Mouse (Mus musculus): ENCODE results near the gene Slc25a11. TPM values are rescaled to one million over a fixed set of nuclear protein-coding genes. Genes with fewer than 3 reads are reported as not detected.

Slc25a11 gene
- polyA plus RNA-seq, 1 experiment from 2014 or later, result 144 TPM

DNA sequence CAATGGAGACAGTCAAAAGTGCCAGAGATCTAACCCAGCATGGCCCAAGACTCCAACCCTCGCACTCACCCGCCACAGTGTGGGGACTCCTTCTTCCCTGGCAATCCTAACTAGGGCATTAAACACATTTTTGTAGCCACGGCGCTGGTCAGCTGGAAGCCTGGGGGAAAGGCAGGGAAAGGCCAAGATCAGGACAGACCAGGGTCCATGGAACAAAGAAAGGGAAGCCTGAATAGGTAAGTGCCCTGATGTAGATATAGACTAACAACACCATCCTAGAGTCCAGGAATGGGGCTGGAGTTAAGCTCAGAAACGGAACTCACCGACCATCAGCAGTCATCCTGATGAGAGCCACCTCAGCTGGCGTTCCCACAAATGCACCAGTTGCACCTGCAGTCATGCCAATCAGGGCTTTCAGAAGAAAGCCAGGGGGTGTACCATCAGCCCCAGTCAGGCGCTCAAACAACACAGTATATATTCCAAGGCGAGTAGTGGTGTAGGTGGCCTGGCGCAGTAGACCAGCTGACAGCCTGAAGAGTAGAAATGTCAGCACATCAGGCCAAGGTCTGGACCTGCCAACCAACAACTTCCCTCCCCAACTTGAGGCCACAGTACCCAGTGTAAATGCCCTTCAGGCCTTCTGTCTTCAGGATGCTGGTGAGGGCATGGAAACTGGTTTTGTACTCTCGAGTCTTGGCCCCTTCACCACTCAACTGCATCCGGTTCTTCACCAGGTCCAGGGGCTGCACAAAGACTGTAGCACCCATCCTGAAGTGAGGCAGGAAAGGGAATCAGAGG is 1.6 kb downstream of the Slc25a11 start:
- H3K4me3 ChIP-seq (ENCODE audit: low read depth, low read length), result peak overlapping the region; percentile 61
- H3K27ac ChIP-seq (replicated peaks; ENCODE audit: low read depth, low read length), result no peak overlapping the region
- DNase-seq (ENCODE audit: low spot score), result no peak
- peaks cover 2% of the 10 kb centered on the region; the same call in 1 of the 2 replicates for H3K4me1 ChIP-seq (ENCODE audit: control insufficient read depth, insufficient read depth, low read length)
- WGBS, result 87% methylated on average over 12 of the region's 12 CpGs
- peaks cover 8% of the 10 kb centered on the region for H3K36me3 ChIP-seq (replicated peaks; ENCODE audit: control insufficient read depth, insufficient read depth, low read depth, low read length)
- ATAC-seq (replicated peaks; ENCODE audit: insufficient number of reproducible peaks, low FRiP score, low TSS enrichment, low read depth), result no peak
- peak overlapping the region; percentile 70 for H3K9ac ChIP-seq (replicated peaks; ENCODE audit: low read length)
- H3K4me2 ChIP-seq (ENCODE audit: low read depth, low read length), result peak overlapping the region; percentile 66
- H3K9me3 ChIP-seq (replicated peaks; ENCODE audit: control insufficient read depth, low read length), result no peaks in the 10 kb centered on the region
- no peaks in the 10 kb centered on the region for H3K27me3 ChIP-seq (ENCODE audit: control insufficient read depth, insufficient read depth, low read length)

DNA sequence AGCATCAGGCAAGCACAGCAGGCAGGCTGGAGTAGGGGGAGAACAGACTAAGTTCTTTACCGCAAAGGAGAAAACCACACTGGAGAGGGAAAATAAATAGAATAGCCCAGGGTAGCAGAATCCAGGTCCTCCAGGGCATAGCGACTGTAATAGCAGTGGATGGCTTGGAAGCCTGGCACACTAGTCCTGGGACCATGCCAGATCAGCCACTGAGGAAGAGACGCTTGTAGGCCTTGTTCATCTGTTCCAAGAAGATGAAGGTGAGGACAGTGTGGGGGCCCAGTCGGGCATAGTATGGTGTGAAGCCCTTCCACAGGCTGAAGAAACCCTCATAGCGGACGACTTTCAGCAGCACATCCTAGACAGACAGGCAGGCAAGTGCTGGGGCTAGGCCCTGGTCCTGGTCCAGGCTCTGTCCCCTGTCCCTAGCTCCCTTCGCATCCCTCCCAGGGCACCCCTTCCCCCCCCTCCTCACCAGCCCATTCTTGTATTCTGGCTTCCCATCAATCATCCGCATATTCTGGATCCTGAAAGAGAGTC is 2.6 kb downstream of the Slc25a11 start:
- H3K9me3 ChIP-seq (replicated peaks; ENCODE audit: control insufficient read depth, low read length), result no peaks in the 10 kb centered on the region
- DNase-seq (ENCODE audit: low spot score) (no peak), ATAC-seq (replicated peaks; ENCODE audit: insufficient number of reproducible peaks, low FRiP score, low TSS enrichment, low read depth) (no peak)
- no peak overlapping the region for H3K4me3 ChIP-seq (ENCODE audit: low read depth, low read length)
- 96% methylated on average over 8 of the region's 8 CpGs for WGBS
- H3K36me3 ChIP-seq (replicated peaks; ENCODE audit: control insufficient read depth, insufficient read depth, low read depth, low read length), result peaks cover 2% of the 10 kb centered on the region
- H3K27me3 ChIP-seq (ENCODE audit: control insufficient read depth, insufficient read depth, low read length), result no peaks in the 10 kb centered on the region
- H3K9ac ChIP-seq (replicated peaks; ENCODE audit: low read length), result no peak overlapping the region
- H3K4me1 ChIP-seq (ENCODE audit: control insufficient read depth, insufficient read depth, low read length), result peaks cover 2% of the 10 kb centered on the region; the same call in 1 of the 2 replicates
- no peak overlapping the region for H3K27ac ChIP-seq (replicated peaks; ENCODE audit: low read depth, low read length)
- no peak overlapping the region for H3K4me2 ChIP-seq (ENCODE audit: low read depth, low read length)

DNA sequence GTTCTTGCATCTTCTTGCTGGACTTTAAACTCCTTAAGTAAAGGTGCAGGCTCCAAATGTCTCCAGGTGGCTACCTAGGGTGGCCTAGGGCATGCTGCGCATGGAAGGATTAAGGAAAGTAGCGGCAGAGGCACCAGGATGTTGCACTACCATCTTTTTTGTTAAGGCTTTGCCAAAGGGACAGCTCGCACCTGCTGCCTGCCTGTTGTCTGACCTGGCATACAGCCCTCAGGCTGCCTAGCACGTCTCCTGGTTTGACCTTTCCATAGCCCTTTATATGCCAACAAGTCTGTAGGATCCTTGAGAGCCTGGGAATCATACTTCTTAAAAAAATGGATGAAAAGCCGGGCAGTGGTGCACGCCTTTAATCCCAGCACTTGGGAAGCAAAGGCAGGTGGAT is 4.2 kb downstream of the Slc25a11 start:
- Histone ChIP-seq H3K4me3 (ENCODE audit: low read depth, low read length) (no peak overlapping the region), H3K4me2 (ENCODE audit: low read depth, low read length) (no peak overlapping the region), H3K27ac (replicated peaks; ENCODE audit: low read depth, low read length) (no peak overlapping the region), H3K4me1 (ENCODE audit: control insufficient read depth, insufficient read depth, low read length) (peaks cover 2% of the 10 kb centered on the region; the same call in 1 of the 2 replicates), H3K36me3 (replicated peaks; ENCODE audit: control insufficient read depth, insufficient read depth, low read depth, low read length) (no peaks in the 10 kb centered on the region; the same call in none of the 2 replicates), H3K27me3 (ENCODE audit: control insufficient read depth, insufficient read depth, low read length) (no peaks in the 10 kb centered on the region), H3K9me3 (replicated peaks; ENCODE audit: control insufficient read depth, low read length) (no peaks in the 10 kb centered on the region), H3K9ac (replicated peaks; ENCODE audit: low read length) (no peak overlapping the region)
- no peak for ATAC-seq (replicated peaks; ENCODE audit: insufficient number of reproducible peaks, low FRiP score, low TSS enrichment, low read depth)
- no peak for DNase-seq (ENCODE audit: low spot score)
- WGBS, result 95% methylated on average over 6 of the region's 6 CpGs

DNA sequence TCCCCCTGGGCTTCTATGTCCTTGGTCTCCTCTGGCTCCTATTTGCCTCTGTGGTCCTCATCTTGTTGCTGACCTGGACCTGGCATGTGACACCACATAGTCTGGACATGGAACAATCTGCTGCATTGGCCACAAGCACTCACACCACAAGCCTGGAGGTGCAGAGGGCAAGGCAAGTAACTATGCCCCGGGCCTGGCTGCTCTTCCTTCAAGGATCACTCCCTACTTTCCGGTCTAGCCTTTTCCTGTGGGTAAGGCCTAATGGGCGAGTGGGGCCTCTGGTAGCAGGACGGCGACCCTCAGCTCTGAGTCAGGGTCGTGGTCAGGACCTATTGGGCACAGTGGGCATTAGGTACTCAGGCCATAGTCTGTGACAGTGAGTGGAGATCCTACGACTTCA is 6.0 kb downstream of the Slc25a11 start:
- DNase-seq (ENCODE audit: low spot score) (no peak), ATAC-seq (replicated peaks; ENCODE audit: insufficient number of reproducible peaks, low FRiP score, low TSS enrichment, low read depth) (no peak)
- H3K9me3 ChIP-seq (replicated peaks; ENCODE audit: control insufficient read depth, low read length), result no peaks in the 10 kb centered on the region
- no peaks in the 10 kb centered on the region; the same call in 1 of the 2 replicates for H3K4me1 ChIP-seq (ENCODE audit: control insufficient read depth, insufficient read depth, low read length)
- H3K4me2 ChIP-seq (ENCODE audit: low read depth, low read length), result no peak overlapping the region
- H3K27me3 ChIP-seq (ENCODE audit: control insufficient read depth, insufficient read depth, low read length), result no peaks in the 10 kb centered on the region
- no peak overlapping the region for H3K9ac ChIP-seq (replicated peaks; ENCODE audit: low read length)
- no peak overlapping the region for H3K27ac ChIP-seq (replicated peaks; ENCODE audit: low read depth, low read length)
- no peak overlapping the region for H3K4me3 ChIP-seq (ENCODE audit: low read depth, low read length)
- WGBS, result 79% methylated on average over 7 of the region's 7 CpGs
- no peaks in the 10 kb centered on the region; the same call in none of the 2 replicates for H3K36me3 ChIP-seq (replicated peaks; ENCODE audit: control insufficient read depth, insufficient read depth, low read depth, low read length)

DNA sequence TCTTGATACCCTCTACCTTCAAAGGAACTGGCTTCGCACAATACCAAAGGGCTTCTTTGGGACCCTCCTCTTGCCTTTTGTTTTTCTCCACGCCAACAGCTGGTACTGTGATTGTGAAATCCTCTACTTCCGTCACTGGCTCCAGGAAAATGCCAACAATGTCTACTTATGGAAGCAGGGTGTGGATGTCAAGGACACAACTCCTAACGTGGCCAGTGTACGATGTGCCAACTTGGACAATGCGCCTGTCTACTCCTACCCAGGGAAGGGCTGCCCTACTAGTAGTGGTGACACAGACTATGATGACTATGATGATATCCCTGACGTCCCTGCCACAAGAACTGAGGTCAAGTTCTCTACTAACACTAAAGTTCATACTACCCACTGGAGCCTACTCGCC is 7.3 kb downstream of the Slc25a11 start:
- no peak for ATAC-seq (replicated peaks; ENCODE audit: insufficient number of reproducible peaks, low FRiP score, low TSS enrichment, low read depth)
- WGBS, result 87% methylated on average over 8 of the region's 8 CpGs
- no peak overlapping the region for H3K9ac ChIP-seq (replicated peaks; ENCODE audit: low read length)
- DNase-seq (ENCODE audit: low spot score), result no peak
- no peaks in the 10 kb centered on the region for H3K27me3 ChIP-seq (ENCODE audit: control insufficient read depth, insufficient read depth, low read length)
- no peak overlapping the region for H3K27ac ChIP-seq (replicated peaks; ENCODE audit: low read depth, low read length)
- H3K4me2 ChIP-seq (ENCODE audit: low read depth, low read length), result no peak overlapping the region
- H3K36me3 ChIP-seq (replicated peaks; ENCODE audit: control insufficient read depth, insufficient read depth, low read depth, low read length), result no peaks in the 10 kb centered on the region; the same call in none of the 2 replicates
- no peak overlapping the region for H3K4me3 ChIP-seq (ENCODE audit: low read depth, low read length)
- no peaks in the 10 kb centered on the region for H3K9me3 ChIP-seq (replicated peaks; ENCODE audit: control insufficient read depth, low read length)
- no peaks in the 10 kb centered on the region for H3K4me1 ChIP-seq (ENCODE audit: control insufficient read depth, insufficient read depth, low read length)

DNA sequence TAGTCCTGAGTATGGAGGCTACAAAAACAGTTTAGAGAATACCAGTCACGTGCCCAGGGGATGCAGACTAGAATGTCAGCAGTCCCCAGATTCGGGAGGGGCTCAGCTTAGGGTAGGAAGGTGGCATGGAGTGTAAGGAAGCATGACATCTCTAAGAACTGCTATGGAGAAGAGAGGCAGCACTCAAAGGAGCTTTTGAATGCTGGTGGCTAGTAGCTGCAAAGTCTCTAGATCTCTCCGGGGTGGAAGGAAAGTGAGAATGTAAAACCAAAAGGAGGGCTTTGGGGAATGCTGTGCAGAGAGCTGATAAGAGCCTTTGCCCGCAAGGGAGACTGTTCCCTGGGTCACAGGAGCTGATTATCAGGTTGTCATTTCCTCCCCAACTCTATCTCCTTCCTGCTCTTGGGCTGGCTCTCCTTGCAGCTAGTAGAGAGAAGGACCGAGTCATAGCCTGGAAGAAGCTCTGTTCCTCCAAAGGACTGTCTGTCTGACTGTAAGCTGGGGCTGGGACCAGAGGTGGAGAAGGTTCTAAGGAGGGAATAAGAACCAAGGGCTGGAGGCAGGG is 8.5 kb downstream of the Slc25a11 start, which contains the start of gene Gp1ba:
Gene Gp1ba, plus strand, starts transcription at position 409 of the 565 bp plus-strand sequence.
- H3K4me1 ChIP-seq (ENCODE audit: control insufficient read depth, insufficient read depth, low read length), result no peaks in the 10 kb centered on the region
- no peaks in the 10 kb centered on the region for H3K36me3 ChIP-seq (replicated peaks; ENCODE audit: control insufficient read depth, insufficient read depth, low read depth, low read length)
- H3K9me3 ChIP-seq (replicated peaks; ENCODE audit: control insufficient read depth, low read length), result no peaks in the 10 kb centered on the region
- no peak within 1 kb of the TSS for H3K27ac ChIP-seq (replicated peaks; ENCODE audit: low read depth, low read length)
- 55% methylated on average over 5 of the region's 5 CpGs for WGBS
- no peak within 1 kb of the TSS for H3K4me3 ChIP-seq (ENCODE audit: low read depth, low read length)
- DNase-seq (ENCODE audit: low spot score) (no peak), ATAC-seq (replicated peaks; ENCODE audit: insufficient number of reproducible peaks, low FRiP score, low TSS enrichment, low read depth) (no peak)
- no peaks in the 10 kb centered on the region for H3K27me3 ChIP-seq (ENCODE audit: control insufficient read depth, insufficient read depth, low read length)
- no peak within 1 kb of the TSS for H3K4me2 ChIP-seq (ENCODE audit: low read depth, low read length)
- no peak within 1 kb of the TSS for H3K9ac ChIP-seq (replicated peaks; ENCODE audit: low read length)

DNA sequence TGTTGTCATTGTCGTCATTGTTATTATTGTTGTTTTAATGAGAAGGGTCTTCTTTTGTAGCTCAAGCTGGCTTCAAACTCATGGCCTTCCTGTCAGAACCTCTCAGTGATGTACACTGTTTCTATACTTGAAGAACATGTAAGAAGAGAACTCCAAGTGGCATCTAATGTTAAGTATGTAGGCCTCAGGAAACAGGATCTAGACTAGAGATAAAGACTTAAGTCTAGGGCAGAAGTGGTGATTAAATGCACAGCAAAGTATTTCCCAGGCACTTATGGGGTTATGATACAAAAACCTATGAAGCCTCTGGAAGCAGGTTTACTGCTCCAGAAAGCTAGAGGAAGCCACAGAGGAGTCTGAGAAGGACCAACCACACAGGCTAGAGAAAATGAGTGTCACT is 9.0 kb downstream of the Slc25a11 start:
- Histone ChIP-seq H3K27me3 (ENCODE audit: control insufficient read depth, insufficient read depth, low read length) (no peaks in the 10 kb centered on the region), H3K9me3 (replicated peaks; ENCODE audit: control insufficient read depth, low read length) (no peaks in the 10 kb centered on the region), H3K4me1 (ENCODE audit: control insufficient read depth, insufficient read depth, low read length) (no peaks in the 10 kb centered on the region), H3K36me3 (replicated peaks; ENCODE audit: control insufficient read depth, insufficient read depth, low read depth, low read length) (no peaks in the 10 kb centered on the region), H3K4me3 (ENCODE audit: low read depth, low read length) (no peak overlapping the region), H3K27ac (replicated peaks; ENCODE audit: low read depth, low read length) (no peak overlapping the region), H3K9ac (replicated peaks; ENCODE audit: low read length) (no peak overlapping the region), H3K4me2 (ENCODE audit: low read depth, low read length) (no peak overlapping the region)
- DNase-seq (ENCODE audit: low spot score), result no peak
- ATAC-seq (replicated peaks; ENCODE audit: insufficient number of reproducible peaks, low FRiP score, low TSS enrichment, low read depth), result no peak
- 88% methylated on average over 1 of the region's 1 CpGs for WGBS

DNA sequence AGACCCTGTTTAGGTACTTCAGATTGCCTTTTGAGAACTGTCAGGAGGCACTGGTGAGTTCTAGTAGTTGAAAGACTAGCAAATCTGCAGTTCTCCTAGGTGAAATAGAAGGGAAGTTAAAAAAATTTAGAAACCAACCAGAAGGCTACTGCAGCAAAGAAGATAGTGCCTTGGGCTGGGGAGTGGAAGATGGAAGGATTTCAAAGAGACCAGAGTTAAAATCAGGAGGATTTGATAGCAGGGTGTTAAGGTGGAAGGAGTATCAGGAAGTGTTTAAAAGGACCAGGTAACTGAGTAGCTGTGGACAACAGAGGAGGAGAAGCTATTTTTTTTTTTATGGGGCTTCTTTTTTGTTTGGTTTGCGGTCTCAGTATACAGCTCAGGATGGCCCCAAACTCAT is 9.5 kb downstream of the Slc25a11 start:
- Histone ChIP-seq H3K4me2 (ENCODE audit: low read depth, low read length) (no peak overlapping the region), H3K9ac (replicated peaks; ENCODE audit: low read length) (no peak overlapping the region), H3K27ac (replicated peaks; ENCODE audit: low read depth, low read length) (no peak overlapping the region), H3K9me3 (replicated peaks; ENCODE audit: control insufficient read depth, low read length) (no peaks in the 10 kb centered on the region), H3K4me3 (ENCODE audit: low read depth, low read length) (no peak overlapping the region), H3K4me1 (ENCODE audit: control insufficient read depth, insufficient read depth, low read length) (no peaks in the 10 kb centered on the region), H3K36me3 (replicated peaks; ENCODE audit: control insufficient read depth, insufficient read depth, low read depth, low read length) (no peaks in the 10 kb centered on the region), H3K27me3 (ENCODE audit: control insufficient read depth, insufficient read depth, low read length) (no peaks in the 10 kb centered on the region)
- DNase-seq (ENCODE audit: low spot score) (no peak), ATAC-seq (replicated peaks; ENCODE audit: insufficient number of reproducible peaks, low FRiP score, low TSS enrichment, low read depth) (no peak)
- 100% methylated on average over 1 of the region's 1 CpGs for WGBS

Data from embryonic facial prominence, embryonic 11.5 days (tissue).